Mouse (Mus musculus) colon, adult 2 months (tissue): ENCODE measurements around the gene Parp4. TPM values are rescaled to one million over a fixed set of nuclear protein-coding genes. Genes with fewer than 3 reads are reported as not detected.

ENCODE experiments used
- polyA plus RNA-seq: library from polyadenylated mRNA; depleted of rRNA; stranded (reverse); fragments of >200 nt; gene quantifications from 2 replicates; pipeline ENCODE4 v1.2.3, GENCODE M21; 2012; rRNA removed

Gene Parp4
- polyA plus RNA-seq, result 4.7 and 5.4 TPM in 2 replicates

DNA sequence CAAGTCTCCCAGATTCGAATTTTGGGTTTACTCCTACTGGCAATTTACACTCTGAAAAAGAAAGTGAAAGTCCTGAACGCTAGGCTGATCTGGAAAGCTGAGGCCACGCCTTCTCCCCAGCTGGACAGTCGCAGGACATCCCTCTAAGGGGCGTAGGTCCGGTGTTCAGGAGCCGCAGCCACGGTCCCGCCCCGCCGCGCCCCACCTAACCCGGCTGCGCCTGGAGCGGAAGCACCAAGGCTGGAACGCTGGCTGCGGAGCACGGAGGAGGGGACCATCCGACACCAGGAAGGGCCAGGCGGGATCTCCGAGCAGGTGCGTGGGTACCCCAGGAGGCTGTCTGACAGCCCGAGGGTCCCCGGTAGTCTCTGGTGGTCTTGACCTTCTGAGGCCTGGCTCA lies at the start of gene Parp4, which contains the start of gene Cenpj:
Gene Parp4, plus strand, starts transcription at position 204 of the 400 bp plus-strand sequence.
Gene Cenpj, minus strand, starts transcription at position 10 of the 400 bp plus-strand sequence.

DNA sequence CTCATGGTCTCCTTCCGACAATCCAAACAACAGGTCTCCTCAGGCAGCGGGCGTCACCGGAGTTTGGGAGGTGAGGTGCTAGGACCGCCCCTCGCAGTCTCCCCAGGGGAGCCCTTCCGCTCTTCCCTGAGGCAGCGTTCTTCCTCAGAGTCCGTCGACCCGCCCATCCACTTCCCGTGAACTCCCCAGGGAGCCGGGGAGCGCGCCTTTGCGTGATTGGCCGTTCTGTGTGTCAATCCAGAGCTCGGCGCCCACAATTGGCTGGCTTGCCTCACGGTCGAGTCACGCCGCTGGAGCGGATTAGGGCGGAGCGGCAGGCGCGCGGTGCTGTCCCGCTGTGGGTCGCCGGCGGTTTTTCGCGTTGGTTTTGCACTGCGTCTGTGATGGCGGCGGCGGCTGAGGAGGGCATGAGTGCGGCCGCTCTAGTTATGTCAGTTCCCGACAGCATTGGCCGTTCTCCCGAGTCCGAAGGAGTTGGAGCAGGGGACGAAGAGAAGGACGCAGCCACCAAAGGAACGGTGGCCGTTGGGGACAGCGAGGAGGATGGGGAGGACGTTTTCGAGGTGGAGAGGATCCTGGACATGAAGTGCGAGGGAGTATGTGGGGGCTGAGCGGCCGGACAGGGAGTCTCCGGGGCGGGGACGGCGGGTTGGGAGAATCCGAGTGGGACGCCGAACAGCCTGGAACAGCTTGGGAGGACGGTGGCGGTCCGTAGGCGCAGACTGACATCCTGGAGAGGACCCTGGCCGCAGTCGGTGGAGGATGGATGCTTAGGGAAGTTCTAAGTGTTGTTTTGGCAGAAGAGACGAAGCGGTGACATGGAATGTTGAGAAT lies 92.8 kb downstream of the Parp4 start, which contains the start of gene Mphosph8:
Gene Mphosph8, plus strand, starts transcription at position 280 of the 834 bp plus-strand sequence.

Other genes with a start within 250 kb of the Parp4 start
- 52.1 and 62.0 TPM in 2 replicates for gene Atp12a, start 210.6 kb upstream of the Parp4 start, polyA plus RNA-seq
- not detected in 2 replicates for gene Rnf17, start 173.0 kb upstream of the Parp4 start, polyA plus RNA-seq
- 1.7 and 2.7 TPM in 2 replicates for gene Cenpj, start 194 bp upstream of the Parp4 start, polyA plus RNA-seq
- 1.4 TPM in 2 replicates for gene Mphosph8, start 92.6 kb downstream of the Parp4 start, polyA plus RNA-seq
- 3.6 and 3.9 TPM in 2 replicates for gene Pspc1, start 202.7 kb downstream of the Parp4 start, polyA plus RNA-seq
- gene Zmym5, start 236.1 kb downstream of the Parp4 start, polyA plus RNA-seq, result 2.4 and 3.5 TPM in 2 replicates